Mouse (Mus musculus) spleen, adult 2 months (tissue): Measurements from ENCODE around the gene Cd248. TPM values are rescaled to one million over a fixed set of nuclear protein-coding genes. Genes with fewer than 3 reads are reported as not detected.
"Not testable (repeated sequence)": the region's sequence is repeated elsewhere in the genome, so short reads cannot be mapped to it uniquely, and the experiment has no call there.

Experiments
- DNase-seq, 2 experiments: peaks; one replicate each; pipeline versions ENCODE4 v3.0.0 to v3.0.0-alpha.2; 2012 to 2021; ENCODE audit warnings: low spot score in 2 of 2, low read depth in 1 of 2
- H3K27ac ChIP-seq: fragments of 200-500 bp; 2 replicates; pipeline ENCODE4 v1.5.1; 2012; ENCODE audit warnings: low read length, inconsistent platforms; ENCODE audit not compliant: insufficient read depth
- H3K27me3 ChIP-seq: fragments of 200-500 bp; 2 replicates; pipeline ENCODE4 v1.6.1; 2012; ENCODE audit warnings: mild to moderate bottlenecking, moderate library complexity, low read length, inconsistent platforms; ENCODE audit not compliant: control insufficient read depth, insufficient read depth
- H3K36me3 ChIP-seq: fragments of 200-500 bp; 2 replicates; pipeline ENCODE4 v1.6.1; 2012; ENCODE audit warnings: mild to moderate bottlenecking, low read length, inconsistent platforms; ENCODE audit not compliant: control insufficient read depth, insufficient read depth
- H3K4me1 ChIP-seq: fragments of 200-500 bp; 2 replicates; pipeline ENCODE4 v1.6.1; 2011; ENCODE audit warnings: inconsistent platforms; ENCODE audit not compliant: control insufficient read depth, insufficient read depth, insufficient read length
- H3K4me3 ChIP-seq: fragments of 200-500 bp; 2 replicates; pipeline ENCODE4 v1.5.1; 2011; ENCODE audit warnings: mild to moderate bottlenecking, inconsistent platforms; ENCODE audit not compliant: insufficient read depth, insufficient read length; ENCODE audit errors: extremely low read depth
- CTCF ChIP-seq: fragments of 200-500 bp; IDR thresholded peaks from 2 replicates; pipeline ENCODE4 v1.5.1; 2011; ENCODE audit warnings: mild to moderate bottlenecking, inconsistent platforms; ENCODE audit not compliant: insufficient read depth, insufficient read length, insufficient replicate concordance; ENCODE audit errors: extremely low read depth
- POLR2A ChIP-seq: fragments of 200-500 bp; IDR thresholded peaks from 2 replicates; pipeline ENCODE4 v1.6.1; 2011; ENCODE audit warnings: low read depth, low read length, inconsistent platforms
- WGBS: fragments of 180-500 bp; shearing (Covaris S2); methylation state at CpG from one replicate; pipeline ENCODE4 v1.1.7; 2018; 5-methylcytosine and 5-hydroxymethylcytosine counted together
- polyA plus RNA-seq: library from polyadenylated mRNA; depleted of rRNA; stranded (reverse); fragments of >200 nt; gene quantifications from 2 replicates; pipeline ENCODE4 v1.2.3, GENCODE M21; 2012

Gene Cd248
- polyA plus RNA-seq, 1 experiment = 5.5 TPM

- Histone ChIP-seq H3K36me3 (no peaks in the 10 kb centered on the region), H3K4me1 (no peaks in the 10 kb centered on the region), H3K27ac (no peak overlapping the region), H3K4me3 (no peak overlapping the region), H3K27me3 (peaks cover 2% of the 10 kb centered on the region; the same call in 1 of the 2 replicates)
- no peak for DNase-seq
- TF ChIP-seq POLR2A = no peak
- TF ChIP-seq CTCF = no peak
- 92% methylated on average over 1 of the region's 1 CpGs for WGBS
Measured at GRCm38 (mm10) chr19:5079279-5079678, 11.4 kb downstream of the Cd248 start.

DNA sequence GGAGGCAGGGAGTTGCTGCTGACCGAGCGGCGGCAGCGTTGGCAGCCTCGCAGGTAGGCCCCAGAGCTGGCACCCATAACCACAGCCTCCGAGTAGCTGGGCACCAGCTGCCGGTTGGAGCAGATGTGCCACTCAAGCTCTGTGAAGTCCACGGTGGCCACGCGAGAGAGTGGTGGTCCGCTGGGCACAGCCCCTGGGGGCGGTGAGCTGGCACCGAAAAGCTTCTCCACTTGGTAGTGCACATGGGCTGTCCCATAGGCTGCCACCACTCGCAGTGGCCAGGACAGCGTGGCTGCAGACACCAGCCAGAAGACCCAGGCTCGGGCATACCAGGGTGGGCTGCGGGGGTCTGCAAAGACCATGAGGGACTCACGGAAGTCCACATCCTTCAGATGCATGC, 14.1 kb downstream of the Cd248 start:
- Histone ChIP-seq H3K27ac (no peak overlapping the region), H3K4me3 (no peak overlapping the region), H3K4me1 (peaks cover 5% of the 10 kb centered on the region), H3K36me3 (no peaks in the 10 kb centered on the region), H3K27me3 (peaks cover 12% of the 10 kb centered on the region)
- WGBS = 64% methylated on average over 18 of the region's 18 CpGs
- no peak for TF ChIP-seq CTCF
- no peak for TF ChIP-seq POLR2A
- no peak for DNase-seq

GRCm38 (mm10) chr19:5082596-5082995, 14.7 kb downstream of the Cd248 start:
- peaks cover 9% of the 10 kb centered on the region for H3K4me1 ChIP-seq
- DNase-seq = no peak
- TF ChIP-seq POLR2A (no peak), CTCF (no peak)
- H3K27me3 ChIP-seq = peaks cover 12% of the 10 kb centered on the region
- no peaks in the 10 kb centered on the region for H3K36me3 ChIP-seq
- 78% methylated on average over 24 of the region's 24 CpGs for WGBS
- no peak overlapping the region for H3K27ac ChIP-seq
- H3K4me3 ChIP-seq = no peak overlapping the region

- Histone ChIP-seq H3K4me3 (no peak overlapping the region), H3K4me1 (peaks cover 10% of the 10 kb centered on the region), H3K36me3 (no peaks in the 10 kb centered on the region), H3K27me3 (peaks cover 12% of the 10 kb centered on the region), H3K27ac (no peak overlapping the region)
- DNase-seq = no peak
- WGBS = 63% methylated on average over 3 of the region's 3 CpGs
- TF ChIP-seq POLR2A = no peak
- TF ChIP-seq CTCF = no peak
Measured at GRCm38 (mm10) chr19:5083961-5084833, 16.3 kb downstream of the Cd248 start.

- Histone ChIP-seq H3K4me3 (peak overlapping the region; percentile 38; the same call in 1 of the 2 replicates), H3K36me3 (no peaks in the 10 kb centered on the region), H3K27ac (no peak overlapping the region), H3K27me3 (peaks cover 12% of the 10 kb centered on the region), H3K4me1 (peaks cover 10% of the 10 kb centered on the region)
- no peak for DNase-seq
- WGBS = 12% methylated on average over 15 of the region's 15 CpGs
- no peak for TF ChIP-seq POLR2A
- TF ChIP-seq CTCF = no peak
Measured at GRCm38 (mm10) chr19:5084834-5085144, 16.9 kb downstream of the Cd248 start.

- no peak within 1 kb of the TSS for H3K27ac ChIP-seq
Measured at GRCm38 (mm10) chr19:5085145-5085863, 17.4 kb downstream of the Cd248 start, which contains the start of gene Tmem151a. Gene Tmem151a, minus strand, starts transcription at chr19:5085531.

GRCm38 (mm10) chr19:5086533-5086932, 18.7 kb downstream of the Cd248 start:
- not testable (repeated sequence) for H3K4me3 ChIP-seq

More at GRCm38 (mm10) chr19:5085145-5085863, 17.4 kb downstream of the Cd248 start, which contains the start of gene Tmem151a:
- Histone ChIP-seq H3K4me1 (peaks cover 10% of the 10 kb centered on the region), H3K36me3 (no peaks in the 10 kb centered on the region), H3K4me3 (peak within 1 kb of the TSS; percentile 38; the same call in 1 of the 2 replicates), H3K27me3 (peaks cover 12% of the 10 kb centered on the region)
- no peak for DNase-seq
- no peak for TF ChIP-seq POLR2A
- WGBS = 1% methylated on average over 67 of the region's 69 CpGs

More at GRCm38 (mm10) chr19:5086533-5086932, 18.7 kb downstream of the Cd248 start:
- not testable (repeated sequence) for H3K27ac ChIP-seq, H3K4me1 ChIP-seq, H3K36me3 ChIP-seq, DNase-seq
- peaks cover 12% of the 10 kb centered on the region for H3K27me3 ChIP-seq
- WGBS = 53% methylated on average over 4 of the region's 4 CpGs
